Mouse (Mus musculus) limb, embryonic 13.5 days (tissue): Measurements from ENCODE around the gene Numbl. TPM values are rescaled to one million over a fixed set of nuclear protein-coding genes. Genes with fewer than 3 reads are reported as not detected.

Source experiments
- ATAC-seq: fragments of 200-750 bp; cut with Nextera tagmentation; 2 replicates; pipeline ENCODE4 v1.8.0; 2017; ENCODE audit warnings: low read depth, moderate number of reproducible peaks, moderate TSS enrichment; ENCODE audit not compliant: low FRiP score
- H3K27ac ChIP-seq: fragments of 300-500 bp; sonication (generic); 2 replicates; pipeline ENCODE4 v1.5.1; 2015; ENCODE audit warnings: inconsistent platforms, mild to moderate bottlenecking, moderate library complexity
- H3K27me3 ChIP-seq: fragments of 300-500 bp; sonication (generic); 2 replicates; pipeline ENCODE4 v1.6.1; 2015; ENCODE audit warnings: mild to moderate bottlenecking, inconsistent platforms
- H3K36me3 ChIP-seq: fragments of 300-500 bp; sonication (generic); 2 replicates; pipeline ENCODE4 v1.6.1; 2015; ENCODE audit warnings: inconsistent platforms, mild to moderate bottlenecking, moderate library complexity
- H3K4me1 ChIP-seq: fragments of 300-500 bp; sonication (generic); 2 replicates; pipeline ENCODE4 v1.6.1; 2015; ENCODE audit warnings: inconsistent platforms
- H3K4me2 ChIP-seq: fragments of 300-500 bp; sonication (generic); replicated peaks from 2 replicates; pipeline ENCODE4 v1.6.1; 2015; ENCODE audit warnings: inconsistent platforms, mild to moderate bottlenecking, moderate library complexity
- H3K4me3 ChIP-seq: fragments of 300-500 bp; sonication (generic); 2 replicates; pipeline ENCODE4 v1.5.1; 2015; ENCODE audit warnings: moderate library complexity, mild to moderate bottlenecking, inconsistent platforms
- H3K9ac ChIP-seq: fragments of 300-500 bp; sonication (generic); 2 replicates; pipeline ENCODE4 v1.6.1; 2015; ENCODE audit warnings: mild to moderate bottlenecking, inconsistent platforms
- H3K9me3 ChIP-seq: fragments of 300-500 bp; sonication (generic); 2 replicates; pipeline ENCODE4 v1.6.1; 2016; ENCODE audit warnings: inconsistent platforms
- WGBS: fragments of 180-500 bp; shearing (Covaris S2); methylation state at CpG from one replicate; pipeline ENCODE4 v1.1.7; 2015; 5-methylcytosine and 5-hydroxymethylcytosine counted together
- polyA plus RNA-seq: library from polyadenylated mRNA; unstranded; fragments of >200 nt; fragmentation: Nextera tagmentation; extraction: Ambion mirVana; gene quantifications from 2 replicates; pipeline ENCODE4 v1.2.1, GENCODE M21; 2015

Numbl gene
- polyA plus RNA-seq, 1 experiment from 2014 or later, result 34.1 TPM

DNA sequence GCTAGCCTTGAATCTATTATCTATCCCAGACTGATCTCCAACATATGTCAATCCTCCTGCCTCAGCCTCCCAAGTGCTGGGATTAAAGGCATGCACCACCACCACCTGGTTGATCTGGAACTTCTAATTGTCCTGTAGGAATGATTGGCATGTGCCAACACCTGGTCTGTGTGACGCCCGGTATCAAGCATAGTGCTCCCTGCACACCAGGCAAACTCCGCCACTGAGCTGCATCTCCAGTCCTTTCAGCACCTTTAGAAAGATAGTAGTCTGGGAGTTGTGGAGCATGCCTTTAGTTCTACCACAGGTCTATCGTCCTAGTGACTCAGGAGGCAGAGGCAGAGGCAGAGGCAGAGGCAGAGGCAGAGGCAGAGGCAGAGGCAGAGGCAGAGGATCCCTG, 42.1 kb downstream of the Numbl start:
- H3K4me3 ChIP-seq, result no peak overlapping the region
- 75% methylated on average over 4 of the region's 4 CpGs for WGBS
- no peaks in the 10 kb centered on the region for H3K4me1 ChIP-seq
- H3K9ac ChIP-seq, result no peak overlapping the region
- no peak overlapping the region for H3K27ac ChIP-seq
- no peaks in the 10 kb centered on the region for H3K36me3 ChIP-seq
- H3K27me3 ChIP-seq, result peaks cover 6% of the 10 kb centered on the region; the same call in 1 of the 2 replicates
- no peak for ATAC-seq
- no peak overlapping the region for H3K4me2 ChIP-seq
- H3K9me3 ChIP-seq, result no peaks in the 10 kb centered on the region; the same call in 1 of the 2 replicates

DNA sequence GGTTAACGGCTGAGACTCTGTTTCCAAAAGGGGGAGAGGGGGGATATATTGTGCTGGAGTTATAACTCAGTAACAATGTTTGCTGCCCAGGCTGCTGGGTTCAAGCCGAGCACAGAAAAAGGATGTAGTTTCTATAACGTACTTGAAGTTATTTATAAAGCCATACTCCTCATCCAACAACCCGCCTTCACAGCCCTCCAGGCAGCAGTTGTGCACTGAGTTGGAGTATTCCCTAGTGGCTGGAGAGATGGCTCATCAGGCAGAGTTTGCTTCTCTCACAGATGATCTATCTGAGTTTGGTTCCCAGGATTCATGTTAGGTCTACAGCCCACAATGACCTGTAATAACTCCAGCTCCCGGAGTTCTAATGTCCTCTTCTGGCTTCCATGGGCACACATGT, 42.6 kb downstream of the Numbl start:
- peaks cover 8% of the 10 kb centered on the region; the same call in 1 of the 2 replicates for H3K27me3 ChIP-seq
- H3K4me2 ChIP-seq, result no peak overlapping the region
- no peak for ATAC-seq
- no peaks in the 10 kb centered on the region for H3K4me1 ChIP-seq
- no peaks in the 10 kb centered on the region; the same call in 1 of the 2 replicates for H3K9me3 ChIP-seq
- H3K4me3 ChIP-seq, result no peak overlapping the region
- no peak overlapping the region for H3K27ac ChIP-seq
- H3K9ac ChIP-seq, result no peak overlapping the region
- H3K36me3 ChIP-seq, result no peaks in the 10 kb centered on the region
- WGBS, result 83% methylated on average over 5 of the region's 5 CpGs

DNA sequence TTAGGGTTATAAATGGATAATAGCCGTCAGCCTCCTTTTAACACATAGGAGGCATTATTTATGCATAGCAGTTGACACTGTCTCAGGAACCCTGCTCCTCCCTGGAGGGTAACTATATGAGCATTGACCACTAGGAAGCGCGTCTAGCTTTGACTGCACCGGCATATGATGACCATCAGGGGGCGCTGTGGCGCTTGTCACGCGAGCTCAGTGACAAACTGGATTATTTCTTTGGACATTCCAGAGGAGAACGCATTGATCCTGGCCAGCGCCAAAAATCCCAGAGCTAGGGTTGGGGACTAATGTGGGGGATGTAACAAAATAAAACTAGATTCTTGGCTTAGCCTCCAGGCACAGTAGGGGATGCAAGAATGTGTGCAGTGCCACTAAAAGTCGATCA, 43.9 kb downstream of the Numbl start:
- 8% methylated on average over 11 of the region's 11 CpGs for WGBS
- H3K27me3 ChIP-seq, result peaks cover 8% of the 10 kb centered on the region; the same call in 1 of the 2 replicates
- no peak overlapping the region for H3K4me3 ChIP-seq
- H3K4me1 ChIP-seq, result no peaks in the 10 kb centered on the region
- H3K9ac ChIP-seq, result no peak overlapping the region
- ATAC-seq, result no peak
- no peak overlapping the region for H3K4me2 ChIP-seq
- H3K27ac ChIP-seq, result no peak overlapping the region
- no peaks in the 10 kb centered on the region; the same call in 1 of the 2 replicates for H3K9me3 ChIP-seq
- H3K36me3 ChIP-seq, result 0 out of 2 replicates have a peak, but pooled peaks cover 4% of the 10 kb centered on the region

GRCm38 (mm10) chr7:27305091-27305730, 47.0 kb downstream of the Numbl start:
- Histone ChIP-seq H3K4me3 (no peak overlapping the region), H3K9ac (no peak overlapping the region), H3K27me3 (peaks cover 18% of the 10 kb centered on the region), H3K9me3 (no peaks in the 10 kb centered on the region), H3K36me3 (0 out of 2 replicates have a peak, but pooled peaks cover 4% of the 10 kb centered on the region), H3K27ac (no peak overlapping the region), H3K4me2 (no peak overlapping the region), H3K4me1 (peaks cover 10% of the 10 kb centered on the region; the same call in 1 of the 2 replicates)
- no peak for ATAC-seq
- 84% methylated on average over 17 of the region's 17 CpGs for WGBS

GRCm38 (mm10) chr7:27306161-27307160, 48.2 kb downstream of the Numbl start:
- 77% methylated on average over 24 of the region's 24 CpGs for whole genome bisulfite sequencing
- peaks cover 15% of the 10 kb centered on the region for H3K4me1 ChIP-seq
- H3K36me3 ChIP-seq, result 0 out of 2 replicates have a peak, but pooled peaks cover 4% of the 10 kb centered on the region
- ATAC-seq, result no peak
- H3K9me3 ChIP-seq, result no peaks in the 10 kb centered on the region
- H3K27me3 ChIP-seq, result peaks cover 31% of the 10 kb centered on the region
- H3K27ac ChIP-seq, result no peak overlapping the region
- no peak overlapping the region for H3K4me3 ChIP-seq
- H3K4me2 ChIP-seq, result no peak overlapping the region
- no peak overlapping the region for H3K9ac ChIP-seq

- Histone ChIP-seq H3K4me2 (no peak overlapping the region), H3K27ac (no peak overlapping the region), H3K36me3 (0 out of 2 replicates have a peak, but pooled peaks cover 4% of the 10 kb centered on the region), H3K27me3 (peaks cover 37% of the 10 kb centered on the region), H3K4me3 (no peak overlapping the region), H3K4me1 (peaks cover 15% of the 10 kb centered on the region), H3K9me3 (no peaks in the 10 kb centered on the region), H3K9ac (no peak overlapping the region)
- WGBS, result 68% methylated on average over 9 of the region's 9 CpGs
- no peak for ATAC-seq
Observed at GRCm38 (mm10) chr7:27307551-27307950, 49.3 kb downstream of the Numbl start.

DNA sequence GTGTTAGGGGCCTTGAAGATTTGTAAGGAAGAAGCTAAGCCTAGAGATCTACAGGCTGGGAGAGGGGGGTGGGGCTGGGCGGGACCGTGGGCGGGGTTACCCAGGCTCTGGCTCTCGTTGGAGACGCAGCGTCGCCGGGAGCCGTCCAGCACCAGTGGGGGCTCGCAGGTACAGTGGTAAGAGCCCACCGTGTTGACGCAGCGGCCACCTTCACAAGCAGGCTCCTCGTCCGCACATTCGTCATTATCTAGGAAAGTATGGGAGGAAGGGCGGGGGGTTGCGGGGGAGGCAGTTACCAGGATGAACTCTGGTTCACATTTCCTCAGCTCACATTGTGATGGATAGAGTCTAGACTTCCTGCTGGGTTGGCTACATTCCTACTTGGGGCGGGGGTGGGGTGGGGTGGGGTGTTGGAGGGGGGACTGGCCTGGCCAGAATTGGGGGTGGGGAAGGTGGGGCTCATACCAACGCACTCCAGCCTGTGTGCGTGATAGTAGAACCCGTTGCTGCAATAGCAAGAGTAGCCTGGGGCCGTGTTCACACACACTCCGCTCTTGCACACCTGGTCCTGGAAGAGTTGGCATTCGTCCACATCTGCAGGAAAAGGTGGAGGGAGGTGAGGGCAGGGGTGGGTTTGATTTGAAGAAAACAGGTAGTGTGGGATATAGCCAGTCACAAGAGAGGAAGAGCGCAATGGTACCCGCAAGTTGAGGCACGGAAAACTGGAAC, 50.8 kb downstream of the Numbl start:
- WGBS, result 7% methylated on average over 28 of the region's 28 CpGs
- H3K27ac ChIP-seq, result no peak overlapping the region
- no peak overlapping the region for H3K9ac ChIP-seq
- peaks cover 15% of the 10 kb centered on the region for H3K4me1 ChIP-seq
- ATAC-seq, result peak; percentile 45
- peak overlapping the region; percentile 37 for H3K4me3 ChIP-seq
- H3K4me2 ChIP-seq, result peak overlapping the region; percentile 64
- peaks cover 37% of the 10 kb centered on the region for H3K27me3 ChIP-seq
- H3K9me3 ChIP-seq, result peaks cover 6% of the 10 kb centered on the region; the same call in 1 of the 2 replicates
- H3K36me3 ChIP-seq, result peaks cover 15% of the 10 kb centered on the region

GRCm38 (mm10) chr7:27309832-27310231, 51.6 kb downstream of the Numbl start:
- Histone ChIP-seq H3K9ac (no peak overlapping the region), H3K4me1 (peaks cover 15% of the 10 kb centered on the region), H3K4me2 (no peak overlapping the region), H3K27ac (no peak overlapping the region), H3K9me3 (peaks cover 11% of the 10 kb centered on the region), H3K36me3 (peaks cover 20% of the 10 kb centered on the region), H3K27me3 (peaks cover 36% of the 10 kb centered on the region), H3K4me3 (no peak overlapping the region)
- WGBS, result 34% methylated on average over 3 of the region's 3 CpGs
- no peak for ATAC-seq

GRCm38 (mm10) chr7:27310306-27310705, 52.1 kb downstream of the Numbl start:
- peaks cover 15% of the 10 kb centered on the region for H3K4me1 ChIP-seq
- ATAC-seq, result no peak
- peaks cover 20% of the 10 kb centered on the region for H3K36me3 ChIP-seq
- peaks cover 11% of the 10 kb centered on the region for H3K9me3 ChIP-seq
- peak overlapping the region; percentile 50 for H3K4me2 ChIP-seq
- H3K9ac ChIP-seq, result no peak overlapping the region
- peak overlapping the region; percentile 13; the same call in 1 of the 2 replicates for H3K4me3 ChIP-seq
- no peak overlapping the region for H3K27ac ChIP-seq
- WGBS, result 6% methylated on average over 17 of the region's 17 CpGs
- H3K27me3 ChIP-seq, result peaks cover 31% of the 10 kb centered on the region

GRCm38 (mm10) chr7:27310996-27311535, 52.8 kb downstream of the Numbl start:
- 36% methylated on average over 8 of the region's 8 CpGs for WGBS

GRCm38 (mm10) chr7:27311651-27312284, 53.5 kb downstream of the Numbl start:
- Histone ChIP-seq H3K4me1 (peaks cover 15% of the 10 kb centered on the region), H3K9ac (no peak overlapping the region), H3K4me2 (no peak overlapping the region), H3K36me3 (peaks cover 16% of the 10 kb centered on the region), H3K4me3 (no peak overlapping the region), H3K27me3 (peaks cover 28% of the 10 kb centered on the region), H3K27ac (no peak overlapping the region), H3K9me3 (peaks cover 11% of the 10 kb centered on the region)
- ATAC-seq, result no peak
- WGBS, result 88% methylated on average over 12 of the region's 12 CpGs

More at GRCm38 (mm10) chr7:27310996-27311535, 52.8 kb downstream of the Numbl start:
- ATAC-seq, result no peak
- Histone ChIP-seq H3K27me3 (peaks cover 28% of the 10 kb centered on the region), H3K9me3 (peaks cover 11% of the 10 kb centered on the region), H3K27ac (no peak overlapping the region), H3K4me2 (no peak overlapping the region), H3K4me3 (no peak overlapping the region), H3K9ac (no peak overlapping the region), H3K4me1 (peaks cover 15% of the 10 kb centered on the region), H3K36me3 (peaks cover 20% of the 10 kb centered on the region)
